Mouse (Mus musculus): ENCODE measurements around the gene Palm3. TPM values are rescaled to one million over a fixed set of nuclear protein-coding genes. Genes with fewer than 3 reads are reported as not detected.

Palm3 gene
- total RNA-seq, 2 experiments from 2014 or later = 1.7 to 2.7 TPM

- intact Hi-C loops (cut with DNase I) = loop anchor here (5.0 kb wide), 1 partner anchor 55 kb away; the partner anchor contains the start of genes Gm10643 and Rfx1
- no peak for DNase-seq (ENCODE audit: low spot score in 2 of 2)
Measured at GRCm38 (mm10) chr8:84012499-84013165, 8.6 kb upstream of the Palm3 start.

GRCm38 (mm10) chr8:84015833-84016232 is 5.4 kb upstream of the Palm3 start:
- no peak for DNase-seq (ENCODE audit: low spot score in 2 of 2)
- intact Hi-C loops (cut with DNase I) = no loop called here

GRCm38 (mm10) chr8:84019738-84020137 is 1.5 kb upstream of the Palm3 start:
- intact Hi-C loops (cut with DNase I) = no loop called here
- no peak for DNase-seq (ENCODE audit: low spot score in 2 of 2)

- no peak for DNase-seq (ENCODE audit: low spot score in 2 of 2)
- intact Hi-C loops (cut with DNase I) = no loop called here
Measured at GRCm38 (mm10) chr8:84021569-84021968, 298 bp downstream of the Palm3 start.

- intact Hi-C loops (cut with DNase I) = no loop called here
- no peak for DNase-seq (ENCODE audit: low spot score in 2 of 2)
Measured at GRCm38 (mm10) chr8:84023085-84023484, 1.8 kb downstream of the Palm3 start.

- intact Hi-C loops (cut with DNase I) = no loop called here
- DNase-seq (ENCODE audit: low spot score in 2 of 2) = no peak
Measured at GRCm38 (mm10) chr8:84023631-84024030, 2.4 kb downstream of the Palm3 start.

- DNase-seq (ENCODE audit: low spot score in 2 of 2) = no peak
- intact Hi-C loops (cut with DNase I) = no loop called here
Measured at GRCm38 (mm10) chr8:84024171-84024570, 2.9 kb downstream of the Palm3 start.

- DNase-seq (ENCODE audit: low spot score in 2 of 2) = peak in 1 of 2 experiments; percentile 29
- intact Hi-C loops (cut with DNase I) = no loop called here
Measured at GRCm38 (mm10) chr8:84025863-84026262, 4.6 kb downstream of the Palm3 start.

GRCm38 (mm10) chr8:84027449-84027848 is 6.2 kb downstream of the Palm3 start:
- intact Hi-C loops (cut with DNase I) = no loop called here
- DNase-seq (ENCODE audit: low spot score in 2 of 2) = no peak

- DNase-seq (ENCODE audit: low spot score in 2 of 2) = no peak
- intact Hi-C loops (cut with DNase I) = no loop called here
Measured at GRCm38 (mm10) chr8:84029272-84029671, 8.0 kb downstream of the Palm3 start.

- intact Hi-C loops (cut with DNase I) = loop anchor here (10.0 kb wide), 1 partner anchor 322 kb away; no protein-coding TSS in a partner anchor
- no peak for DNase-seq (ENCODE audit: low spot score in 2 of 2)
Measured at GRCm38 (mm10) chr8:84032777-84033176, 11.5 kb downstream of the Palm3 start.

GRCm38 (mm10) chr8:84038015-84038414 is 16.7 kb downstream of the Palm3 start:
- DNase-seq (ENCODE audit: low spot score in 2 of 2) = no peak
- intact Hi-C loops (cut with DNase I) = loop anchor here (5.0 to 10.0 kb wide), 2 partner anchors 69 to 317 kb away; no protein-coding TSS in a partner anchor

GRCm38 (mm10) chr8:84039050-84039449 is 17.8 kb downstream of the Palm3 start:
- intact Hi-C loops (cut with DNase I) = loop anchor here (5.0 to 10.0 kb wide), 2 partner anchors 68 to 316 kb away; no protein-coding TSS in a partner anchor
- DNase-seq (ENCODE audit: low spot score in 2 of 2) = peak; percentile 50 to 52

GRCm38 (mm10) chr8:84042066-84042947 is 21.0 kb downstream of the Palm3 start, which contains the start of gene Il27ra:
Gene Il27ra (minus strand): TSS chr8:84042589.
- intact Hi-C loops (cut with DNase I) = no loop called here
- DNase-seq (ENCODE audit: low spot score in 2 of 2) = peak in 1 of 2 experiments; percentile 18

- intact Hi-C loops (cut with DNase I) = no loop called here
- DNase-seq (ENCODE audit: low spot score in 2 of 2) = no peak
Measured at GRCm38 (mm10) chr8:84042948-84043342, 21.7 kb downstream of the Palm3 start.

GRCm38 (mm10) chr8:84044103-84044502 is 22.8 kb downstream of the Palm3 start:
- intact Hi-C loops (cut with DNase I) = no loop called here
- DNase-seq (ENCODE audit: low spot score in 2 of 2) = no peak

GRCm38 (mm10) chr8:84044900-84045299 is 23.6 kb downstream of the Palm3 start, which contains the start of gene Rln3:
Gene Rln3 (minus strand): TSS chr8:84045000.
- intact Hi-C loops (cut with DNase I) = no loop called here
- DNase-seq (ENCODE audit: low spot score in 2 of 2) = no peak

- DNase-seq (ENCODE audit: low spot score in 2 of 2) = no peak
- intact Hi-C loops (cut with DNase I) = no loop called here
Measured at GRCm38 (mm10) chr8:84046505-84046904, 25.2 kb downstream of the Palm3 start.

- no peak for DNase-seq (ENCODE audit: low spot score in 2 of 2)
- intact Hi-C loops (cut with DNase I) = no loop called here
Measured at GRCm38 (mm10) chr8:84048171-84048570, 26.9 kb downstream of the Palm3 start.

- no peak for DNase-seq (ENCODE audit: low spot score in 2 of 2)
Measured at GRCm38 (mm10) chr8:84052746-84053145, 31.5 kb downstream of the Palm3 start.

More at GRCm38 (mm10) chr8:84052746-84053145, 31.5 kb downstream of the Palm3 start:
- intact Hi-C loops (cut with DNase I) = no loop called here

Data from left cerebral cortex, postnatal 36 days (tissue).